Mouse (Mus musculus): ENCODE data around the gene Samd9l. TPM values are rescaled to one million over a fixed set of nuclear protein-coding genes. Genes with fewer than 3 reads are reported as not detected.
"Not testable (repeated sequence)": the region's sequence is repeated elsewhere in the genome, so short reads cannot be mapped to it uniquely, and the experiment has no call there.

Gene Samd9l
- polyA plus RNA-seq (2014; fragmentation: Nextera tagmentation; extraction: Ambion mirVana): 0.74 and 0.77 TPM in 2 replicates

DNA sequence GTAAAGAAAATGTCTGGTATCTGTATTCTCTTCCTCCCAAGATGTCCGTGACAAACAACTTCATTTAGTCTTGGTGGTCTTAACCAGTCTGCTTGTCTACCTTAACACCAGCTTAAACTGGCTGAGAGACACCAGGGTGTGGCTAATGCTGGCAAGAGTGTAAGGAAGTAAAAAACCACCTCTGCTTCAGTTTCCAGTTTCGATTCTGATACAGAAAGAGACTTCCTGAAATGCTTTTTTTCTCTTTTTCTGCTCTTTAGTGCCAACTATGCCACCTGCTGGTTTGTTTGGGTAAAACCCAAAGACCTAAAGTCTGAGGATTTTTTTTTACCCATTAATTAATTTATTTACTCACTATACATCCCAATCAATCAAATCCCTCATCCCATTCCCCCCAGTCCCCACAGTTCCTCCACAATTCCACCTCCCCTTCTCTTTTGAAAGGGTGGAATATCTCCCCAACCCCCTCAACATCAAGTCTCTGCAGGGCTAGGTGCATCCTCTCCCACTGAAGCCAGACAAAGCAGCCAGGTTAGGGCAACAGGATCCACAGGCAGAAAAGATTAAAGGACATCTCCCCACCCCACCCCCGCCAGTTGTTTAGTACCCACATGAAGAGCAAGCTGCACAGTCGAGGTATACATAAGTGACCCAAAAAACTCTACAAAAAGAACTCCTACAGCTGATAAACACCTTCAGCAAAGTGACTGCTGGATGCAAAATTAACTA is at the start of gene Samd9l:
TSS of gene Samd9l (minus strand) at position 233 of the 729 bp plus-strand sequence.
- not testable (repeated sequence) for H3K9ac ChIP-seq (replicated peaks; ENCODE audit: low read length); ATAC-seq (replicated peaks; ENCODE audit: insufficient number of reproducible peaks, low FRiP score, low TSS enrichment, low read depth); H3K27ac ChIP-seq (replicated peaks; ENCODE audit: low read depth, low read length); H3K4me1 ChIP-seq (ENCODE audit: control insufficient read depth, insufficient read depth, low read length); H3K4me3 ChIP-seq (ENCODE audit: low read depth, low read length); H3K4me2 ChIP-seq (ENCODE audit: low read depth, low read length); H3K9me3 ChIP-seq (replicated peaks; ENCODE audit: control insufficient read depth, low read length); H3K36me3 ChIP-seq (replicated peaks; ENCODE audit: control insufficient read depth, insufficient read depth, low read depth, low read length); H3K27me3 ChIP-seq (ENCODE audit: control insufficient read depth, insufficient read depth, low read length)
- WGBS: 46% methylated on average over 4 of the region's 4 CpGs
- DNase-seq (ENCODE audit: low spot score): peak; percentile 21

DNA sequence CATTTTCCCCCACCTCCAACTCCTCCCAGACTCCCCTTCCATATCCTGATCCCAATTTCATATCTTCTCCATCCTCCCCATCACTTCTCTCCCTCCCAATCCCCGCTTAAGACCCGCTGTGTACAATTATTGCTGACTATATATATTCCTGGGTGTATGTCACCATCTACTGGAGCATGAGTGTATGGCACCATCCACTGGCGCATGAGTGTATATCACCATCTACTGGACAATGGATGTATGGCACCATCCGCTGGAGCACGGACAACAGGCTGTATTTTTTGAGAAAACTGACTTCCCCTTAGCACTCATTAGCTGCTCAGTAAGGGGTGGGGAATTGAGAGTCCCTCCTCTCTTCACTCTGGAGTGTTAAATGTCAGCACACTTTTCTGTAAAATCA is 48.0 kb upstream of the Samd9l start:
- DNase-seq (ENCODE audit: low spot score) (peak; percentile 76), ATAC-seq (replicated peaks; ENCODE audit: insufficient number of reproducible peaks, low FRiP score, low TSS enrichment, low read depth) (no peak)
- Histone ChIP-seq H3K27ac (replicated peaks; ENCODE audit: low read depth, low read length) (no peak overlapping the region), H3K4me3 (ENCODE audit: low read depth, low read length) (no peak overlapping the region), H3K9me3 (replicated peaks; ENCODE audit: control insufficient read depth, low read length) (no peaks in the 10 kb centered on the region), H3K4me1 (ENCODE audit: control insufficient read depth, insufficient read depth, low read length) (no peaks in the 10 kb centered on the region), H3K36me3 (replicated peaks; ENCODE audit: control insufficient read depth, insufficient read depth, low read depth, low read length) (no peaks in the 10 kb centered on the region), H3K9ac (replicated peaks; ENCODE audit: low read length) (no peak overlapping the region), H3K27me3 (ENCODE audit: control insufficient read depth, insufficient read depth, low read length) (no peaks in the 10 kb centered on the region), H3K4me2 (ENCODE audit: low read depth, low read length) (no peak overlapping the region)
- WGBS: 9% methylated on average over 5 of the region's 5 CpGs

DNA sequence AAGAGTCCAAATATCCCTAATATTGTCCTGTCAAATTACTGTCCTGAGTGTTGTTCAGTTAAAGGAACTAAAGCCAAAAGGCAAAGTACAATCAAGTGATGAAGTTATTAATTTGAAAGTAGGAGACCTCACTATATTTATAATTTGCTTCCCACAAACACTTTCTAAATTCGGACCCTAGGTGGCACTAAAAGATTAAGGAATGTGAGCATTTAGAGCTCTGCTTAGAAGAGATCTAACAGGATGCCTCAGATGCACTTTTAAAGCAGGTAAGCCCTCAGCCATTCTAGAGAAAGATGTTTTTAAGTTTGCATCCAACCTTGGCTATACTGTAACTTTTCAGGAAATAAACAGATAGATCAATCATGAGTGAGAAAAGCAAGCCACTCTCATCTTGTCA is 44.5 kb upstream of the Samd9l start:
- H3K27ac ChIP-seq (replicated peaks; ENCODE audit: low read depth, low read length): no peak overlapping the region
- DNase-seq (ENCODE audit: low spot score): no peak
- WGBS: 21% methylated on average over 1 of the region's 1 CpGs
- no peaks in the 10 kb centered on the region for H3K4me1 ChIP-seq (ENCODE audit: control insufficient read depth, insufficient read depth, low read length)
- ATAC-seq (replicated peaks; ENCODE audit: insufficient number of reproducible peaks, low FRiP score, low TSS enrichment, low read depth): no peak
- no peak overlapping the region for H3K4me2 ChIP-seq (ENCODE audit: low read depth, low read length)
- no peaks in the 10 kb centered on the region for H3K9me3 ChIP-seq (replicated peaks; ENCODE audit: control insufficient read depth, low read length)
- no peak overlapping the region for H3K9ac ChIP-seq (replicated peaks; ENCODE audit: low read length)
- no peak overlapping the region for H3K4me3 ChIP-seq (ENCODE audit: low read depth, low read length)
- no peaks in the 10 kb centered on the region for H3K27me3 ChIP-seq (ENCODE audit: control insufficient read depth, insufficient read depth, low read length)
- no peaks in the 10 kb centered on the region for H3K36me3 ChIP-seq (replicated peaks; ENCODE audit: control insufficient read depth, insufficient read depth, low read depth, low read length)

DNA sequence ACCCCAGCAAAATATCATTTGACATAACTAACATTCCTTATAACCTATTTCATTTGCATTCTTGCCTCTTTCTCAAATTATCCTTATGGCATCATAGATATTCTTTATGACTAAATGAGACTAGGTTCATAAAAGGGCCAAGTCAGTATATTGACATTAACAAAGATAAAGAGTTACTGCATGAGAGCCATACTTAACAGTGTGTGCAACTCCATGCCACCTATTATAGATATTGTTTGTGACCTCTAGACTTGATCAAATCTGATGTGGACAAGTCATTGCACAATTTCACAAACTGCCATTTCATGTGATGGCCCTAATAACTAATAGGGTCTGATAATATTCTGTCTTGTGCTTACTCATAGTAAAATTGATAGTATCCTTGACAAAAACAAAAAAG is 36.7 kb upstream of the Samd9l start:
- Histone ChIP-seq H3K4me1 (ENCODE audit: control insufficient read depth, insufficient read depth, low read length) (no peaks in the 10 kb centered on the region), H3K36me3 (replicated peaks; ENCODE audit: control insufficient read depth, insufficient read depth, low read depth, low read length) (no peaks in the 10 kb centered on the region), H3K9me3 (replicated peaks; ENCODE audit: control insufficient read depth, low read length) (no peaks in the 10 kb centered on the region), H3K4me2 (ENCODE audit: low read depth, low read length) (no peak overlapping the region), H3K27ac (replicated peaks; ENCODE audit: low read depth, low read length) (no peak overlapping the region), H3K27me3 (ENCODE audit: control insufficient read depth, insufficient read depth, low read length) (no peaks in the 10 kb centered on the region), H3K4me3 (ENCODE audit: low read depth, low read length) (no peak overlapping the region), H3K9ac (replicated peaks; ENCODE audit: low read length) (no peak overlapping the region)
- DNase-seq (ENCODE audit: low spot score) (no peak), ATAC-seq (replicated peaks; ENCODE audit: insufficient number of reproducible peaks, low FRiP score, low TSS enrichment, low read depth) (no peak)

DNA sequence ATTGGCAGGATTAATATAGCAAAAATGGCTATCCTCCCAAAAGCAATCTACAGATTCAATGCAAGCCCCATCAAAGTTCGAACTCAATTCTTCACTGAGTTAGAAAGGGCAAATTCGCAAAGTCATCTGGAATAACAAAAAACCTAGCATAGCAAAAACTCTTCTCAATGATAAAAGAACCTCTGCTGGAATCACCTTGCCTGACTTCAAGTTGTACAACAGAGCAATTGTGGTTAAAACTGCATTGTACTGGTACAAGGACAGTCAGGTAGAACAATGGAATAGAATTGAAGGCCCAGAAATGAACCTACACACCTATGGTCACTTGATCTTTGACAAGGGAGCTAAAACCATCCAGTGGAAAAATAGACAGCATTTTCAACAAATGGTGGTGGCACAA is 31.6 kb upstream of the Samd9l start:
- not testable (repeated sequence) for DNase-seq (ENCODE audit: low spot score); H3K4me3 ChIP-seq (ENCODE audit: low read depth, low read length); H3K27ac ChIP-seq (replicated peaks; ENCODE audit: low read depth, low read length); H3K9ac ChIP-seq (replicated peaks; ENCODE audit: low read length); H3K4me2 ChIP-seq (ENCODE audit: low read depth, low read length); H3K9me3 ChIP-seq (replicated peaks; ENCODE audit: control insufficient read depth, low read length); ATAC-seq (replicated peaks; ENCODE audit: insufficient number of reproducible peaks, low FRiP score, low TSS enrichment, low read depth); H3K27me3 ChIP-seq (ENCODE audit: control insufficient read depth, insufficient read depth, low read length); H3K36me3 ChIP-seq (replicated peaks; ENCODE audit: control insufficient read depth, insufficient read depth, low read depth, low read length); H3K4me1 ChIP-seq (ENCODE audit: control insufficient read depth, insufficient read depth, low read length)
- WGBS: 81% methylated on average over 2 of the region's 2 CpGs

DNA sequence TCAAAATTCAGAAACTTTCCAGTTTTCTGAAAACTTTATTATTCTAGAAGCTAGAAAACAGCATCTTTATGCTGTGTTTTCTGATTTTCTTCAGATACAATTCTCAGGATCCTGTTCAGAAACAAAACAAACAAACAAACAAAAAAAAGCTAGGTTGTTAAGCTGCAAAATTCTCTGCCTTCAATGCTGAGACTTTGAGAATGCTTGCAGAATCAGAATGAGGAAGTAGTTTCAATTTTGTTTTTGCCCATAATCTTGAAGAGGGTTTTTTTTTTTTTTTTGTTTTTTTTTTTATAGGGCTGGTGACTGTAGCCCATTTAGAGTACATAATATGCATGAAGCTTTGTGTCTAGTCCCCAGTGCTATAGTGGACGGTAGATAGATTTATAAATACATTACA is 27.7 kb upstream of the Samd9l start:
- no peak for ATAC-seq (replicated peaks; ENCODE audit: insufficient number of reproducible peaks, low FRiP score, low TSS enrichment, low read depth)
- 84% methylated on average over 1 of the region's 1 CpGs for WGBS

DNA sequence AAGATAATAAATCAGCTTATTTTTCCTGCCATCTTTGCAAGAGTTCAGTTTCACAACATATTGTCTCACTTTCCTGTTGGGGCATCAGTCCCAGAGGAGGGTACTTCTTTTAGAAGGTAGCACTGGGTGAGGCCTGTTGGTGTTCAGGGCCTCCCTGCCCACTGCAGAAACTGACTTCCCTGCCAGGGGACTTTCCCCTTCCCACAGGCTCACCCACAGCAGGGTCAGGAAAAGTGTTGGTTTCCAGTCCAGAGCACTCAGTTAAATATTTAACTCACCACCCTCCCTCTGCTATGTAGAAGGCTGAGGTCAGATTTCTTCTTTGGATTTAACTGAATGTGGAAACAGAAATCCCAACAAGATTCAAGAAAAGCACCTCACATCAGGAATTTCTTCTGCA is 26.0 kb upstream of the Samd9l start:
- DNase-seq (ENCODE audit: low spot score); H3K27ac ChIP-seq (replicated peaks; ENCODE audit: low read depth, low read length); H3K27me3 ChIP-seq (ENCODE audit: control insufficient read depth, insufficient read depth, low read length); H3K9ac ChIP-seq (replicated peaks; ENCODE audit: low read length); H3K4me2 ChIP-seq (ENCODE audit: low read depth, low read length); H3K9me3 ChIP-seq (replicated peaks; ENCODE audit: control insufficient read depth, low read length); H3K4me1 ChIP-seq (ENCODE audit: control insufficient read depth, insufficient read depth, low read length); H3K4me3 ChIP-seq (ENCODE audit: low read depth, low read length); H3K36me3 ChIP-seq (replicated peaks; ENCODE audit: control insufficient read depth, insufficient read depth, low read depth, low read length); ATAC-seq (replicated peaks; ENCODE audit: insufficient number of reproducible peaks, low FRiP score, low TSS enrichment, low read depth): not testable (repeated sequence)

More for the DNA sequence above, 27.7 kb upstream of the Samd9l start:
- Histone ChIP-seq H3K36me3 (replicated peaks; ENCODE audit: control insufficient read depth, insufficient read depth, low read depth, low read length) (no peaks in the 10 kb centered on the region), H3K9ac (replicated peaks; ENCODE audit: low read length) (no peak overlapping the region), H3K4me2 (ENCODE audit: low read depth, low read length) (no peak overlapping the region), H3K27me3 (ENCODE audit: control insufficient read depth, insufficient read depth, low read length) (no peaks in the 10 kb centered on the region), H3K4me3 (ENCODE audit: low read depth, low read length) (no peak overlapping the region), H3K9me3 (replicated peaks; ENCODE audit: control insufficient read depth, low read length) (no peaks in the 10 kb centered on the region), H3K4me1 (ENCODE audit: control insufficient read depth, insufficient read depth, low read length) (no peaks in the 10 kb centered on the region), H3K27ac (replicated peaks; ENCODE audit: low read depth, low read length) (no peak overlapping the region)
- no peak for DNase-seq (ENCODE audit: low spot score)

DNA sequence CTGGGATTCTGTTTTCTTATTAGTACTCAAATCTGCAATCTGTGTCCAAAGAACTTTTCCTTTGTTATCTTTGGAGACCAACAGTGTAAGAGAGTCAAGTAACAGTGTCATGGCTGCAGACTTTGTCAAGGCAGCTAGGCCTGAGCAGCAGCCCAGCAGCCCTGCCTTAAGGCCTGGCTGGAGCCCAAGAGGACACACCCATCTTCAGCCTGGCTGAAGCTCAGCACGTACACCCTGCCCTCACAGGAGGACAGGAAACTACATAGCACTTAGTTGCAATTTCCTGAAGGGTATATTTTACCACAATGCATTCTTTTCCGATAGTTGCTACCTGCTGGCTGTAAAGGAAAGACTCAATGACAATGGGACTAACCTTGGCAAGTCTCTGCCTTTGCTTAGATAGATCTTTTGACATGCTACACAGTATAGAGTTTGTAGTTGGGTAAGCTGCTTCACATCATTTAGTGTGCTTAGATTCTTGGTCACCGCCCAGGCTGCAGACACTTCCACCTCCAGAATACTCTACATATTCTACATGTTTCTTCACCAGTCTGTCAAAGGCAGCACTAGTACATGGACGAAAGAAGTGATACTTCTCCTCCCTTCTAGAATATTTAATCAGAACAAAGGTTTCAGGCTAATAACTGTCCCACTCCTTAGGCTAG is 25.4 kb upstream of the Samd9l start:
- H3K4me3 ChIP-seq (ENCODE audit: low read depth, low read length); H3K27ac ChIP-seq (replicated peaks; ENCODE audit: low read depth, low read length); H3K4me2 ChIP-seq (ENCODE audit: low read depth, low read length); H3K27me3 ChIP-seq (ENCODE audit: control insufficient read depth, insufficient read depth, low read length); H3K9ac ChIP-seq (replicated peaks; ENCODE audit: low read length); H3K4me1 ChIP-seq (ENCODE audit: control insufficient read depth, insufficient read depth, low read length); H3K9me3 ChIP-seq (replicated peaks; ENCODE audit: control insufficient read depth, low read length); ATAC-seq (replicated peaks; ENCODE audit: insufficient number of reproducible peaks, low FRiP score, low TSS enrichment, low read depth); DNase-seq (ENCODE audit: low spot score); H3K36me3 ChIP-seq (replicated peaks; ENCODE audit: control insufficient read depth, insufficient read depth, low read depth, low read length): not testable (repeated sequence)
- 57% methylated on average over 1 of the region's 4 CpGs for WGBS
